In the genomic region with DNA sequence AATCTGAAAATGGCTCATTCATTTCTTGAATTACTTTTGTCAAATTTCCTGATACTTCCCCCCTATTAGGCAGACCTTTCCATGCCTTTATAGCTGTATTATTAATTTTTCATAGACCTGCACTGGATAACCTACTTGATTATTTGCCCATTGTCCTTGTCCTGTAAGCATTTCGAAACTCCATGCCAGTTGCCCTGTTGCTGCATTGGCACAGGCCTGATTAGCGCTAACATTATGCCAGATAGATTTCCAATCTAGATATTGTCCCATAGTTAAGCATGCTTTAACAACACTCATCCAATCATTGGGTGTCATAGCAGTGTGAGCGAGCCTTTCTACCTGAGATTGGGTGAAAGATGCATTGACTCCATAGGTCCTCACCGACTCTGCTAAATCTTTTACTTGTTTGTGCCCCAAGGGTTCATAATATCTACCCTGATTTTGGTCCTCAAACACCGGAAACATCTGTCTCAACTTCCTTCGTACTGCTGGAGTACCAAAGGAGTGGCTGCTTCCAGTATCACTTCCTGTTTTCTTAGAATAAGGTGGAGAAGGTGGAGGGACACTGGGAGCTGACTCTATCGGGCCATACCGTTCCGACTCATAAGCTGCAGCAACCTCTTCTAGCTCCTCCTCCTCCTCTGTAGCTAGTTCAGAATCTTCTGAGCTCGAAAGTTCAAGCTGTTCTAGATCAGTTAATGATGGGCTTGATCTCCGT, we compare ENCODE assay signal across 21 mouse cellular contexts. TPM values are rescaled to one million over a fixed set of nuclear protein-coding genes. Genes with fewer than 3 reads are reported as not detected.
DNase-seq lines count a peak whose midpoint lies in the region; ATAC-seq and TF ChIP-seq lines count a peak whose summit lies in the region.
"Had no signal": no experiment of that assay in that cellular context is flagged by ENCODE, and none has a peak within 500 bp of the region (broad histone marks: within the 10 kb centered on the region; RNA-seq: fewer than 3 reads in every experiment).

No protein-coding gene starts in this region.

- no peak; the same call in 1 of the 2 replicates for ATAC-seq in liver, postnatal 0 days
- ATAC-seq: activated CD4-positive, CD25-positive, alpha-beta regulatory T cell, adult 4 months; hindbrain, postnatal 0 days; midbrain, embryonic 15.5 days had no signal

- 0 out of 2 replicates have a peak overlapping the region, but pooled peaks have one; percentile 2 for H3K27ac ChIP-seq in liver, postnatal 0 days (ENCODE audit: low read depth)
- no peak overlapping the region; the same call in 1 of the 2 replicates for H3K27ac ChIP-seq in ES-E14 (ENCODE audit: insufficient read depth, low read depth, low read length, poor library complexity, severe bottlenecking)
- H3K27ac ChIP-seq: forebrain, embryonic 12.5 days; hindbrain, postnatal 0 days; midbrain, embryonic 15.5 days had no signal

- no peaks in the 10 kb centered on the region for H3K36me3 ChIP-seq in liver, postnatal 0 days (replicated peaks; ENCODE audit: insufficient read depth, low read length)
- H3K36me3 ChIP-seq in ES-E14 (ENCODE audit: control insufficient read depth, insufficient read depth, low read length, poor library complexity, severe bottlenecking), result peaks cover 10% of the 10 kb centered on the region; the same call in 1 of the 2 replicates
- H3K36me3 ChIP-seq: forebrain, embryonic 12.5 days; midbrain, embryonic 15.5 days had no signal

- no peak for DNase-seq in liver, postnatal 0 days
- DNase-seq in liver (no peak), ES-E14 (ENCODE audit: low read depth, low spot score) (no peak)
- DNase-seq in gonadal fat pad, adult 2 months (ENCODE audit: low read depth), result peak; percentile 47
- DNase-seq in skeletal muscle tissue, adult 2 months (ENCODE audit: low read depth, low spot score), result peak; percentile 36
- DNase-seq in embryo, embryonic 9.5 days (ENCODE audit: extremely low spot score), result no peak
- no peak for DNase-seq in kidney, adult 8-10 months
- DNase-seq: cerebellum, adult 9-11 months; lung, embryonic 14.5 days; thymus, postnatal 14 days had no signal

- no peak for TF ChIP-seq EP300 in liver, postnatal 0 days (IDR thresholded peaks at IDR 0.05; ENCODE audit: low read depth)

- WGBS in liver, postnatal 0 days (ENCODE audit: insufficient replicate concordance), result 50% methylated on average over 11 of the region's 11 CpGs

- H3K27me3 ChIP-seq in liver, postnatal 0 days (ENCODE audit: insufficient read depth, low read length), result no peaks in the 10 kb centered on the region
- H3K27me3 ChIP-seq: forebrain, embryonic 12.5 days; midbrain, embryonic 15.5 days had no signal

- 0 out of 2 replicates have a peak, but pooled peaks cover 2% of the 10 kb centered on the region for H3K9me3 ChIP-seq in liver, postnatal 0 days (ENCODE audit: low read length)
- 0 out of 2 replicates have a peak, but pooled peaks cover 2% of the 10 kb centered on the region for H3K9me3 ChIP-seq in ES-E14 (ENCODE audit: control insufficient read depth, insufficient read depth, low read depth, low read length)
- H3K9me3 ChIP-seq: forebrain, embryonic 12.5 days; midbrain, embryonic 15.5 days had no signal

- no peak overlapping the region for H3K9ac ChIP-seq in liver, postnatal 0 days (replicated peaks)
- H3K9ac ChIP-seq in ES-E14 (ENCODE audit: insufficient read depth, low read depth, low read length, poor library complexity, severe bottlenecking), result peak overlapping the region; percentile 7; the same call in 1 of the 2 replicates
- H3K9ac ChIP-seq: forebrain, embryonic 12.5 days; lung, embryonic 14.5 days; midbrain, embryonic 15.5 days had no signal

- in situ Hi-C loops in ES-E14 (cut with MboI; ENCODE audit: low sequenced_read_pairs in 2 of 2, unreplicated experiment in 2 of 2), result no loop called here

- H3K4me2 ChIP-seq in liver, postnatal 0 days (ENCODE audit: low read depth, low read length), result no peak overlapping the region
- H3K4me2 ChIP-seq: forebrain, embryonic 12.5 days; lung, embryonic 14.5 days; midbrain, embryonic 15.5 days had no signal

- no peak overlapping the region for H3K4me3 ChIP-seq in liver, postnatal 0 days (ENCODE audit: low read depth, low read length)
- H3K4me3 ChIP-seq in ES-E14 (ENCODE audit: insufficient read depth in 1 of 2, low read depth in 1 of 2, low read length in 2 of 2, poor library complexity in 1 of 2, severe bottlenecking in 1 of 2), result peak overlapping the region; percentile 72 to 85
- H3K4me3 ChIP-seq: forebrain, embryonic 12.5 days; midbrain, embryonic 15.5 days had no signal

- peaks cover 6% of the 10 kb centered on the region for H3K4me1 ChIP-seq in liver, postnatal 0 days (ENCODE audit: insufficient read depth)
- H3K4me1 ChIP-seq in ES-E14 (ENCODE audit: control insufficient read depth in 2 of 2, insufficient read depth in 2 of 2, low read length in 2 of 2, poor library complexity in 1 of 2), result peaks cover 4 to 13% of the 10 kb centered on the region in 2 experiments; a peak in 3 of 4 replicates

- TF ChIP-seq CTCF in liver, postnatal 0 days (IDR thresholded peaks at IDR 0.05; ENCODE audit: low read depth), result no peak

TF ChIP-seq in ES-E14, 5 proteins besides CTCF, POLR2A, EP300 and RAD21:
- TF ChIP-seq MAFK (IDR thresholded peaks at IDR 0.05; ENCODE audit: insufficient read depth, low read depth, low read length) (no peak), CHD2 (IDR thresholded peaks at IDR 0.05; ENCODE audit: low read depth, low read length) (no peak), ZNF384 (IDR thresholded peaks at IDR 0.05; ENCODE audit: low read depth, low read length) (no peak), HCFC1 (IDR thresholded peaks at IDR 0.05; ENCODE audit: borderline replicate concordance, insufficient read depth, low read length) (no peak), ZC3H11A (IDR thresholded peaks at IDR 0.05; ENCODE audit: borderline replicate concordance, low read depth, low read length) (no peak)

RNA-seq across cellular contexts. Expression of a gene that starts 20.9 kb away (rescaled TPM):
- polyA plus RNA-seq in liver, postnatal 0 days (2015; fragmentation: Nextera tagmentation; extraction: Ambion mirVana), result 0.08 and 0.09 TPM in 2 replicates
- 1.2 and 1.4 TPM in 2 replicates for total RNA-seq in ES-E14 (2012; rRNA removed)
- 0.28 and 0.30 TPM in 2 replicates for polyA plus RNA-seq in gonadal fat pad, adult 2 months (2012; rRNA removed)
- total RNA-seq: gastrocnemius, adult 18-20 months had no signal

RNA-seq across cellular contexts. Expression of a gene that starts 36.0 kb away (rescaled TPM):
- polyA plus RNA-seq in liver, postnatal 0 days (2015; fragmentation: Nextera tagmentation; extraction: Ambion mirVana), result 0.09 and 0.16 TPM in 2 replicates
- 0.05 and 0.27 TPM in 2 replicates for total RNA-seq in ES-E14 (2012; rRNA removed)
- polyA plus RNA-seq in gonadal fat pad, adult 2 months (2012; rRNA removed), result 1.7 and 1.8 TPM in 2 replicates
- polyA plus RNA-seq: activated CD4-positive, CD25-positive, alpha-beta regulatory T cell, adult 4 months; embryonic facial prominence, embryonic 11.5 days; forebrain, embryonic 12.5 days; kidney, embryonic 16.5 days; limb, embryonic 11.5 days had no signal

RNA-seq across cellular contexts. Expression of a gene that starts 49.4 kb away (rescaled TPM):
- polyA plus RNA-seq in liver, postnatal 0 days (2015; fragmentation: Nextera tagmentation; extraction: Ambion mirVana), result 0.14 and 0.29 TPM in 2 replicates
- 0.36 and 1.4 TPM in 2 replicates for total RNA-seq in ES-E14 (2012; rRNA removed)
- polyA plus RNA-seq in gonadal fat pad, adult 2 months (2012; rRNA removed), result 0.88 and 1.9 TPM in 2 replicates
- total RNA-seq: gastrocnemius, adult 18-20 months; hindbrain, postnatal 0 days; layer of hippocampus, postnatal 14 days had no signal
- polyA plus RNA-seq: embryonic facial prominence, embryonic 11.5 days; forebrain, embryonic 12.5 days; heart, postnatal 0 days; hindbrain, postnatal 0 days; limb, embryonic 11.5 days; neural tube, embryonic 14.5 days had no signal

RNA-seq across cellular contexts. Expression of a gene that starts 57.5 kb away (rescaled TPM):
- 38.6 and 39.5 TPM in 2 replicates for polyA plus RNA-seq in liver, postnatal 0 days (2015; fragmentation: Nextera tagmentation; extraction: Ambion mirVana)
- total RNA-seq in ES-E14 (2012; rRNA removed), result 39.6 and 46.9 TPM in 2 replicates
- polyA plus RNA-seq in gonadal fat pad, adult 2 months (2012; rRNA removed), result 32.9 and 37.7 TPM in 2 replicates

Comparison
In these comparisons a context has a peak if more than half of its experiments do, and no peak if none do; other contexts are left out.
1. DNase-seq: peak in gonadal fat pad, adult 2 months (single experiment) and skeletal muscle tissue, adult 2 months (single experiment); none in liver, postnatal 0 days (single experiment), liver (single experiment), ES-E14 (single experiment), embryo, embryonic 9.5 days (single experiment) and kidney, adult 8-10 months (0 of 2).